Mouse (Mus musculus) bone marrow, adult 2 months (tissue): ENCODE measurements around the gene Gm9747.

Experiments used
- CTCF ChIP-seq: fragments of 200-500 bp; IDR thresholded peaks from 2 replicates; pipeline ENCODE4 v1.5.1; 2011; ENCODE audit warnings: low read length, control low read depth; ENCODE audit not compliant: control insufficient read depth, insufficient read depth
- POLR2A ChIP-seq: fragments of 200-500 bp; IDR thresholded peaks from 2 replicates; pipeline ENCODE4 v1.6.1; 2011; ENCODE audit warnings: low read depth, mild to moderate bottlenecking, control low read depth, low read length, borderline replicate concordance; ENCODE audit not compliant: control insufficient read depth

DNA sequence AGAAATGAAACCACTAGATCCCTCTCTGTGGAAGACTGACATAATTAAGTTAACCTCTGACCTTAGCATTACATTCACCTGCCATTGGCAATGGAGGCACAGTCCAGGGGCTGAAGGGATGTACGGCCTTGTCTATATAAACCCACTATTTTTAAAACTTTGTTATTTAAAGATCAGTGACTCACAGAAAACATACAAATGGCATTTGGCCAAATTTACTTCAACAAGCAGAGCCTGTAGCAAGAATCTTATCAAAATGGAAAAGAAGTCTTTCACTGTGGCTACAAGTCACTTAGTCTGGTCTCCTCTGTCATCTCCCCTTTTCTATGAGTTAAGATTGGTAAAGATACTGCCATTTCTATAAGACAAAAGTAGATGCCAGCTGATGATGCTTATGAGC is 46.9 kb downstream of the Gm9747 start:
- no peak for TF ChIP-seq CTCF
- TF ChIP-seq POLR2A: no peak
